Mouse (Mus musculus): ENCODE measurements around the gene Ascc2. TPM values are rescaled to one million over a fixed set of nuclear protein-coding genes. Genes with fewer than 3 reads are reported as not detected.

The Ascc2 gene
- polyA plus RNA-seq, 1 experiment from 2014 or later = 36.2 TPM

GRCm38 (mm10) chr11:4602691-4603441 is 34.7 kb upstream of the Ascc2 start:
- H3K4me3 ChIP-seq (ENCODE audit: low read length) = no peak overlapping the region
- no peak overlapping the region for H3K9ac ChIP-seq (ENCODE audit: low read depth, low read length)
- no peaks in the 10 kb centered on the region for H3K36me3 ChIP-seq (ENCODE audit: control insufficient read depth, insufficient read depth, low read length)
- H3K9me3 ChIP-seq (ENCODE audit: control insufficient read depth, low read length) = no peaks in the 10 kb centered on the region
- ATAC-seq (ENCODE audit: low FRiP score, low TSS enrichment) = no peak
- no peaks in the 10 kb centered on the region for H3K27me3 ChIP-seq (ENCODE audit: control insufficient read depth, insufficient read depth, low read length)
- WGBS = 31% methylated on average over 12 of the region's 12 CpGs
- H3K27ac ChIP-seq (ENCODE audit: low read depth, low read length) = no peak overlapping the region
- H3K4me2 ChIP-seq (replicated peaks; ENCODE audit: low read depth, low read length) = no peak overlapping the region
- H3K4me1 ChIP-seq (ENCODE audit: control insufficient read depth, insufficient read depth, low read length) = peaks cover 16% of the 10 kb centered on the region; the same call in 1 of the 2 replicates

DNA sequence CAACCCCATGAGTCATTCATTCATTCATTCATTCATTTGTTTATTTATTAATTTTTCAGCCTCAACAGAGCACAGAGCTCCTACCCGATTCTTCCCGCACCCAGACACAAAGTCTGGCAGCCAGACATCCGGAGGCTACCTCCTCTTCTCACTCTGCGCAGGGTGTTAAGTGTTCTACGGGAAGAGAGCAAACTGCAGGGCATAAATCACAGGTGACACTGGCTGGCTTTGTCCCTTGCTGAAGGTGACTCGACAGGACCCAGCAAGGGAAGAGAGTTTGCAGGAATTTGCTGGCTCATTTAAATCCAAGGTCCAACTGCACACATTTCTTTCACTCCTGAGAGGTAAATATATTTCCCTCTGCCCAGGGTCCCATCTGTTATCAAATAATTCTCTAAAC is 33.1 kb upstream of the Ascc2 start:
- H3K4me3 ChIP-seq (ENCODE audit: low read length) = no peak overlapping the region
- no peaks in the 10 kb centered on the region for H3K9me3 ChIP-seq (ENCODE audit: control insufficient read depth, low read length)
- 6% methylated on average over 6 of the region's 6 CpGs for WGBS
- H3K4me2 ChIP-seq (replicated peaks; ENCODE audit: low read depth, low read length) = no peak overlapping the region
- H3K9ac ChIP-seq (ENCODE audit: low read depth, low read length) = 0 out of 2 replicates have a peak overlapping the region, but pooled peaks have one; percentile 18
- H3K27ac ChIP-seq (ENCODE audit: low read depth, low read length) = no peak overlapping the region
- no peaks in the 10 kb centered on the region for H3K36me3 ChIP-seq (ENCODE audit: control insufficient read depth, insufficient read depth, low read length)
- H3K27me3 ChIP-seq (ENCODE audit: control insufficient read depth, insufficient read depth, low read length) = no peaks in the 10 kb centered on the region
- no peak; the same call in 1 of the 2 replicates for ATAC-seq (ENCODE audit: low FRiP score, low TSS enrichment)
- H3K4me1 ChIP-seq (ENCODE audit: control insufficient read depth, insufficient read depth, low read length) = peaks cover 16% of the 10 kb centered on the region; the same call in 1 of the 2 replicates

DNA sequence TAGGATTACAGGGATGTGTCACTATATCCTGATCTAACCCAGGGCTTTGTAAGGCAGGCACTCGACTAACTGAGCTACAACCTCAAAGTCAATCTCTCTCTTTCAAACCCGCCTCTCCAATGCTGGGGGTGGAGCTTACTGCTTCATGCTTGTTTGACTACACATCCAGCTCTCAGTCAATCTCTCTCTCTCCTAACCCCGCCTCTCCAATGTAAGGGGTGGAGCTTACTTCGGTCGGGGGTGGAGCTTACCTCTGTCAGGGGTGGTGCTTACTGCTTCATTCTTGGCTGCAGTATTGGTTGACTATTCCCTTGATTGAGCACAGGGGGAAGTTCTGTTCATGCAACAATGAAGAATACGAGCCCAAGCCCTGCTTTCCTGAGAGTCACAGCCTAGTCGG is 32.1 kb upstream of the Ascc2 start:
- Histone ChIP-seq H3K36me3 (ENCODE audit: control insufficient read depth, insufficient read depth, low read length) (no peaks in the 10 kb centered on the region), H3K27ac (ENCODE audit: low read depth, low read length) (no peak overlapping the region), H3K9ac (ENCODE audit: low read depth, low read length) (no peak overlapping the region), H3K9me3 (ENCODE audit: control insufficient read depth, low read length) (no peaks in the 10 kb centered on the region), H3K4me1 (ENCODE audit: control insufficient read depth, insufficient read depth, low read length) (peaks cover 16% of the 10 kb centered on the region; the same call in 1 of the 2 replicates), H3K27me3 (ENCODE audit: control insufficient read depth, insufficient read depth, low read length) (no peaks in the 10 kb centered on the region), H3K4me3 (ENCODE audit: low read length) (no peak overlapping the region), H3K4me2 (replicated peaks; ENCODE audit: low read depth, low read length) (no peak overlapping the region)
- ATAC-seq (ENCODE audit: low FRiP score, low TSS enrichment) = no peak
- 54% methylated on average over 7 of the region's 7 CpGs for WGBS

GRCm38 (mm10) chr11:4606541-4606940 is 31.0 kb upstream of the Ascc2 start:
- Histone ChIP-seq H3K27me3 (ENCODE audit: control insufficient read depth, insufficient read depth, low read length) (no peaks in the 10 kb centered on the region), H3K4me2 (replicated peaks; ENCODE audit: low read depth, low read length) (no peak overlapping the region), H3K4me1 (ENCODE audit: control insufficient read depth, insufficient read depth, low read length) (peaks cover 16% of the 10 kb centered on the region; the same call in 1 of the 2 replicates), H3K9me3 (ENCODE audit: control insufficient read depth, low read length) (no peaks in the 10 kb centered on the region), H3K36me3 (ENCODE audit: control insufficient read depth, insufficient read depth, low read length) (no peaks in the 10 kb centered on the region), H3K9ac (ENCODE audit: low read depth, low read length) (no peak overlapping the region), H3K27ac (ENCODE audit: low read depth, low read length) (no peak overlapping the region), H3K4me3 (ENCODE audit: low read length) (no peak overlapping the region)
- no peak for ATAC-seq (ENCODE audit: low FRiP score, low TSS enrichment)
- 74% methylated on average over 1 of the region's 1 CpGs for WGBS

- no peak for ATAC-seq (ENCODE audit: low FRiP score, low TSS enrichment)
- 60% methylated on average over 2 of the region's 2 CpGs for WGBS
- Histone ChIP-seq H3K9ac (ENCODE audit: low read depth, low read length) (no peak overlapping the region), H3K4me1 (ENCODE audit: control insufficient read depth, insufficient read depth, low read length) (no peaks in the 10 kb centered on the region), H3K27ac (ENCODE audit: low read depth, low read length) (no peak overlapping the region), H3K4me2 (replicated peaks; ENCODE audit: low read depth, low read length) (no peak overlapping the region), H3K9me3 (ENCODE audit: control insufficient read depth, low read length) (no peaks in the 10 kb centered on the region), H3K27me3 (ENCODE audit: control insufficient read depth, insufficient read depth, low read length) (no peaks in the 10 kb centered on the region), H3K4me3 (ENCODE audit: low read length) (no peak overlapping the region), H3K36me3 (ENCODE audit: control insufficient read depth, insufficient read depth, low read length) (no peaks in the 10 kb centered on the region)
Observed at GRCm38 (mm10) chr11:4611904-4612303, 25.6 kb upstream of the Ascc2 start.

- Histone ChIP-seq H3K36me3 (ENCODE audit: control insufficient read depth, insufficient read depth, low read length) (no peaks in the 10 kb centered on the region), H3K4me2 (replicated peaks; ENCODE audit: low read depth, low read length) (no peak within 1 kb of the TSS), H3K9me3 (ENCODE audit: control insufficient read depth, low read length) (no peaks in the 10 kb centered on the region), H3K4me3 (ENCODE audit: low read length) (no peak within 1 kb of the TSS), H3K27me3 (ENCODE audit: control insufficient read depth, insufficient read depth, low read length) (no peaks in the 10 kb centered on the region), H3K4me1 (ENCODE audit: control insufficient read depth, insufficient read depth, low read length) (no peaks in the 10 kb centered on the region), H3K9ac (ENCODE audit: low read depth, low read length) (no peak within 1 kb of the TSS), H3K27ac (ENCODE audit: low read depth, low read length) (no peak within 1 kb of the TSS)
- WGBS = 78% methylated on average over 16 of the region's 16 CpGs
- no peak for ATAC-seq (ENCODE audit: low FRiP score, low TSS enrichment)
Observed at GRCm38 (mm10) chr11:4620017-4620485, 17.5 kb upstream of the Ascc2 start, which contains the start of gene Gm11032. Gene Gm11032 (plus strand): TSS chr11:4620067.

- H3K9ac ChIP-seq (ENCODE audit: low read depth, low read length) = no peak overlapping the region
- 67% methylated on average over 13 of the region's 13 CpGs for WGBS
- no peaks in the 10 kb centered on the region for H3K27me3 ChIP-seq (ENCODE audit: control insufficient read depth, insufficient read depth, low read length)
- no peaks in the 10 kb centered on the region for H3K4me1 ChIP-seq (ENCODE audit: control insufficient read depth, insufficient read depth, low read length)
- no peaks in the 10 kb centered on the region for H3K36me3 ChIP-seq (ENCODE audit: control insufficient read depth, insufficient read depth, low read length)
- H3K4me3 ChIP-seq (ENCODE audit: low read length) = no peak overlapping the region
- H3K9me3 ChIP-seq (ENCODE audit: control insufficient read depth, low read length) = no peaks in the 10 kb centered on the region
- H3K4me2 ChIP-seq (replicated peaks; ENCODE audit: low read depth, low read length) = no peak overlapping the region
- no peak overlapping the region for H3K27ac ChIP-seq (ENCODE audit: low read depth, low read length)
- no peak for ATAC-seq (ENCODE audit: low FRiP score, low TSS enrichment)
Observed at GRCm38 (mm10) chr11:4620501-4621108, 16.9 kb upstream of the Ascc2 start.

GRCm38 (mm10) chr11:4621866-4622265 is 15.7 kb upstream of the Ascc2 start:
- no peaks in the 10 kb centered on the region for H3K27me3 ChIP-seq (ENCODE audit: control insufficient read depth, insufficient read depth, low read length)
- WGBS = 65% methylated on average over 4 of the region's 4 CpGs
- no peaks in the 10 kb centered on the region for H3K36me3 ChIP-seq (ENCODE audit: control insufficient read depth, insufficient read depth, low read length)
- no peak overlapping the region for H3K9ac ChIP-seq (ENCODE audit: low read depth, low read length)
- H3K4me2 ChIP-seq (replicated peaks; ENCODE audit: low read depth, low read length) = no peak overlapping the region
- no peaks in the 10 kb centered on the region for H3K4me1 ChIP-seq (ENCODE audit: control insufficient read depth, insufficient read depth, low read length)
- no peak overlapping the region for H3K27ac ChIP-seq (ENCODE audit: low read depth, low read length)
- no peak overlapping the region for H3K4me3 ChIP-seq (ENCODE audit: low read length)
- no peak for ATAC-seq (ENCODE audit: low FRiP score, low TSS enrichment)
- no peaks in the 10 kb centered on the region for H3K9me3 ChIP-seq (ENCODE audit: control insufficient read depth, low read length)

- ATAC-seq (ENCODE audit: low FRiP score, low TSS enrichment) = no peak
- 79% methylated on average over 7 of the region's 7 CpGs for WGBS
Observed at GRCm38 (mm10) chr11:4622442-4622986, 15.0 kb upstream of the Ascc2 start.

More at GRCm38 (mm10) chr11:4622442-4622986, 15.0 kb upstream of the Ascc2 start:
- H3K9ac ChIP-seq (ENCODE audit: low read depth, low read length) = no peak overlapping the region
- no peak overlapping the region for H3K27ac ChIP-seq (ENCODE audit: low read depth, low read length)
- no peaks in the 10 kb centered on the region for H3K4me1 ChIP-seq (ENCODE audit: control insufficient read depth, insufficient read depth, low read length)
- no peak overlapping the region for H3K4me3 ChIP-seq (ENCODE audit: low read length)
- no peaks in the 10 kb centered on the region for H3K9me3 ChIP-seq (ENCODE audit: control insufficient read depth, low read length)
- no peaks in the 10 kb centered on the region for H3K36me3 ChIP-seq (ENCODE audit: control insufficient read depth, insufficient read depth, low read length)
- H3K4me2 ChIP-seq (replicated peaks; ENCODE audit: low read depth, low read length) = no peak overlapping the region
- H3K27me3 ChIP-seq (ENCODE audit: control insufficient read depth, insufficient read depth, low read length) = no peaks in the 10 kb centered on the region

All from kidney, embryonic 14.5 days (tissue).